Mouse (Mus musculus) heart, embryonic 13.5 days (tissue): ENCODE results near the gene Kng2. TPM values are rescaled to one million over a fixed set of nuclear protein-coding genes. Genes with fewer than 3 reads are reported as not detected.
"Not testable (repeated sequence)": the region's sequence is repeated elsewhere in the genome, so short reads cannot be mapped to it uniquely, and the experiment has no call there.

Experiments
- ATAC-seq: fragments of 200-750 bp; cut with Nextera tagmentation; 2 replicates; pipeline ENCODE4 v1.8.0; 2017; ENCODE audit warnings: moderate TSS enrichment; ENCODE audit not compliant: insufficient number of reproducible peaks, low FRiP score, low TSS enrichment; ENCODE audit errors: extremely low read depth
- H3K27ac ChIP-seq: fragments of 300-500 bp; sonication (generic); replicated peaks from 2 replicates; pipeline ENCODE4 v1.5.1; 2015; ENCODE audit warnings: moderate library complexity, mild to moderate bottlenecking, inconsistent platforms
- H3K27me3 ChIP-seq: fragments of 300-500 bp; sonication (generic); replicated peaks from 2 replicates; pipeline ENCODE4 v1.6.1; 2015; ENCODE audit warnings: mild to moderate bottlenecking, inconsistent platforms
- H3K36me3 ChIP-seq: fragments of 300-500 bp; sonication (generic); 2 replicates; pipeline ENCODE4 v1.6.1; 2015; ENCODE audit warnings: mild to moderate bottlenecking, inconsistent platforms
- H3K4me1 ChIP-seq: fragments of 300-500 bp; sonication (generic); 2 replicates; pipeline ENCODE4 v1.6.1; 2015; ENCODE audit warnings: inconsistent platforms
- H3K4me2 ChIP-seq: fragments of 300-500 bp; sonication (generic); 2 replicates; pipeline ENCODE4 v1.6.1; 2015; ENCODE audit warnings: inconsistent platforms, mild to moderate bottlenecking, moderate library complexity
- H3K4me3 ChIP-seq: fragments of 300-500 bp; sonication (generic); 2 replicates; pipeline ENCODE4 v1.5.1; 2015; ENCODE audit warnings: moderate library complexity, mild to moderate bottlenecking, inconsistent platforms
- H3K9ac ChIP-seq: fragments of 300-500 bp; sonication (generic); 2 replicates; pipeline ENCODE4 v1.6.1; 2015; ENCODE audit warnings: inconsistent platforms, mild to moderate bottlenecking, moderate library complexity
- H3K9me3 ChIP-seq: fragments of 300-500 bp; sonication (generic); 2 replicates; pipeline ENCODE4 v1.6.1; 2016; ENCODE audit warnings: inconsistent platforms
- WGBS: fragments of 180-500 bp; shearing (Covaris S2); methylation state at CpG from one replicate; pipeline ENCODE4 v1.1.7; 2015; ENCODE audit warnings: mixed read lengths; 5-methylcytosine and 5-hydroxymethylcytosine counted together
- polyA plus RNA-seq: library from polyadenylated mRNA; unstranded; fragments of >200 nt; fragmentation: Nextera tagmentation; extraction: Ambion mirVana; gene quantifications from 2 replicates; pipeline ENCODE4 v1.2.1, GENCODE M21; 2015

Gene Kng2
- polyA plus RNA-seq, 1 experiment from 2014 or later = not detected

DNA sequence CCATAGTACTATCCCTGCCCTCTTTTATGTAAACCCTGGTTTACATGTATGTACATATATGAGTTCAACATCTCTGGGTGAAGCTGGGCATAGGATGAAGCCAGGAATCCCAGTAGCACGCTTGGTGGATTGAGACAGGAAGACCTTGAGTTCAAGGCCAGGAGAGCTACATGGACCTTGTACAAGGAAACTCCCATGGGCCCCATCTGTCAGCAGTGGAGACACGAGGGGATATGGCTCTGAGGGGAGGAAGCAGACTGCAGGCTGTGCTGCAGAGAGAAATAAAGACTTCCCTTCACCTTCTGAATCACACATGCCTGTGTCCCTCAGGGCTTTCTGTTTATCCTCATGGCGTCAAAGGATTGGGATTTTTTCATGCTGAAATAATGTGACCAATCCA, 1.9 kb downstream of the Kng2 start:
- H3K36me3 ChIP-seq, H3K4me1 ChIP-seq, H3K4me3 ChIP-seq, H3K9me3 ChIP-seq, H3K4me2 ChIP-seq, H3K27me3 ChIP-seq, H3K9ac ChIP-seq, H3K27ac ChIP-seq, ATAC-seq: not testable (repeated sequence)
- WGBS = 40% methylated on average over 3 of the region's 3 CpGs

GRCm38 (mm10) chr16:23026582-23026981, 2.7 kb downstream of the Kng2 start:
- Histone ChIP-seq H3K4me3 (no peak overlapping the region), H3K36me3 (no peaks in the 10 kb centered on the region), H3K4me1 (peaks cover 7% of the 10 kb centered on the region; the same call in 1 of the 2 replicates), H3K27me3 (no peaks in the 10 kb centered on the region), H3K4me2 (no peak overlapping the region), H3K27ac (no peak overlapping the region), H3K9me3 (no peaks in the 10 kb centered on the region), H3K9ac (no peak overlapping the region)
- ATAC-seq = no peak

DNA sequence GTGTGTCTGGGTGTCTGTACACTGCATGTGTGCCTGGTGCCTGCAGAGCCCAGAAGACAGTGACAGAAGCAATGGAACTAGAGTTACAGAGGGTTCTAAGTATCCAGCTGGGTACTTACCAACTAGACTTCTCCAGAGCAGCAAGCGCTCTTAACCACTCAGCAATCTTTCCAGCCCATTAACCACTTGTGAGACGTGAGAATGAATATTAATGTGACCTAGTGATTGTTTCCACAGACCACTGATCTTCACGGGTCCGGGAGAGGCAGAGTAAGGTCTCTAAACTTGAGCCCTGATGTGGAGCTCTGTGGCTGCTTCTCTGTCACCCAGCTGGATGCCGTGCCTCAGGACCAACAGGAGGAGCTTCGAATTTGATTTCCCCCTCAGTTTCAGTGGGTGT, 4.2 kb downstream of the Kng2 start:
- no peaks in the 10 kb centered on the region for H3K36me3 ChIP-seq
- no peaks in the 10 kb centered on the region for H3K9me3 ChIP-seq
- ATAC-seq = no peak
- no peaks in the 10 kb centered on the region for H3K27me3 ChIP-seq
- H3K4me2 ChIP-seq = no peak overlapping the region
- no peak overlapping the region for H3K9ac ChIP-seq
- H3K4me3 ChIP-seq = no peak overlapping the region
- 60% methylated on average over 6 of the region's 6 CpGs for WGBS
- no peaks in the 10 kb centered on the region for H3K4me1 ChIP-seq
- no peak overlapping the region for H3K27ac ChIP-seq

- H3K36me3 ChIP-seq, H3K9me3 ChIP-seq, H3K27ac ChIP-seq, H3K4me1 ChIP-seq, H3K9ac ChIP-seq, H3K27me3 ChIP-seq, H3K4me2 ChIP-seq, H3K4me3 ChIP-seq, ATAC-seq: not testable (repeated sequence)
- WGBS = 54% methylated on average over 1 of the region's 1 CpGs
Measured at GRCm38 (mm10) chr16:23020571-23020970, 8.7 kb downstream of the Kng2 start.

DNA sequence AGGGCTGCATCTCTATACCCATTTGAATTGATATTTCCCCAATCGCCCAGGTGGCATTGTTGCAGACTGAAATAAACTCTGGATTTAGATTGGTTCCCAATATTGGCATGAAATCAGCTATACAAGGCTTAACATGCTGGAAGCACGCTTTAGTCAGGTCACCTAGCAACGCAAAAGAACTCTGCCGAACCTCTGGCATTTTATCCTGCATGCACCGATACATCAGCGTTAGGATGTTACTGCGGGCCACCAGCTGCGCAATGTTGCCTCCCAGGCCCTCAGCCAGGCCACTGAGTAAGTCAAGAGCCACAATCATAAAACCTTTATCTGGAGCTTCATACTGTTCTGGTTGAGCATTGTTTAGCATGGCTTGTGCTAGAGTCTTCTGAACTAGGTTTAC, 14.6 kb downstream of the Kng2 start:
- ATAC-seq, H3K36me3 ChIP-seq, H3K4me3 ChIP-seq, H3K27ac ChIP-seq, H3K4me2 ChIP-seq, H3K9me3 ChIP-seq, H3K27me3 ChIP-seq, H3K9ac ChIP-seq, H3K4me1 ChIP-seq: not testable (repeated sequence)
- 81% methylated on average over 8 of the region's 8 CpGs for WGBS

- not testable (repeated sequence) for H3K36me3 ChIP-seq, ATAC-seq, H3K4me2 ChIP-seq, H3K4me3 ChIP-seq, H3K4me1 ChIP-seq, H3K27ac ChIP-seq, H3K27me3 ChIP-seq, H3K9ac ChIP-seq, H3K9me3 ChIP-seq
- WGBS = 71% methylated on average over 2 of the region's 2 CpGs
Measured at GRCm38 (mm10) chr16:23013786-23014185, 15.5 kb downstream of the Kng2 start.

GRCm38 (mm10) chr16:22996951-22997350, 32.3 kb downstream of the Kng2 start:
- H3K9ac ChIP-seq, H3K4me3 ChIP-seq, H3K4me1 ChIP-seq, H3K27me3 ChIP-seq, H3K27ac ChIP-seq, ATAC-seq, H3K4me2 ChIP-seq, H3K36me3 ChIP-seq, H3K9me3 ChIP-seq: not testable (repeated sequence)
- 62% methylated on average over 3 of the region's 3 CpGs for WGBS

- whole genome bisulfite sequencing = 53% methylated on average over 1 of the region's 1 CpGs
- H3K4me3 ChIP-seq = no peak overlapping the region
- no peak overlapping the region for H3K9ac ChIP-seq
- no peaks in the 10 kb centered on the region for H3K36me3 ChIP-seq
- no peaks in the 10 kb centered on the region for H3K4me1 ChIP-seq
- ATAC-seq = no peak
- H3K27ac ChIP-seq = no peak overlapping the region
- no peak overlapping the region for H3K4me2 ChIP-seq
- no peaks in the 10 kb centered on the region for H3K27me3 ChIP-seq
- H3K9me3 ChIP-seq = no peaks in the 10 kb centered on the region
Measured at GRCm38 (mm10) chr16:22967383-22968030, 61.8 kb downstream of the Kng2 start.

DNA sequence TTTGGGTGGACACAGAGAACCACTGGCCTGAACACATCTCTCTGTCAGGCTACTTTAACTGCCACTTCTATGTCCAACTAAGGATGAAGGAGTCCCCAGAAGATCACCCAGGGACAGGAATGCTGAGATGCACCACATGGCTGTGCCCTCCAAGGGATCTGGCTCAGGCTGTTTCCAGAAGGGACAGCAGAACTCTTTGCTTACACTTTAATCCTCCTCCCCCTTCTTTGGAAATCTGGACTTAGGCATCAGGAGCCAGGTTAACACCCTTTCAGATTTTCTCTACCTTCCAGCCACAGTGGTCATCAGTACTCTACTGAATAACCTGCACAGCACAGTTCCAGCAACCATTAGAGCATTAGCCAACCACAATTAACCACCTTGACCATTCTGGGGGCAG, 66.0 kb downstream of the Kng2 start:
- Histone ChIP-seq H3K9ac (no peak overlapping the region), H3K36me3 (no peaks in the 10 kb centered on the region), H3K4me2 (no peak overlapping the region), H3K9me3 (no peaks in the 10 kb centered on the region), H3K27ac (no peak overlapping the region), H3K4me1 (no peaks in the 10 kb centered on the region), H3K27me3 (no peaks in the 10 kb centered on the region), H3K4me3 (no peak overlapping the region)
- ATAC-seq = no peak

DNA sequence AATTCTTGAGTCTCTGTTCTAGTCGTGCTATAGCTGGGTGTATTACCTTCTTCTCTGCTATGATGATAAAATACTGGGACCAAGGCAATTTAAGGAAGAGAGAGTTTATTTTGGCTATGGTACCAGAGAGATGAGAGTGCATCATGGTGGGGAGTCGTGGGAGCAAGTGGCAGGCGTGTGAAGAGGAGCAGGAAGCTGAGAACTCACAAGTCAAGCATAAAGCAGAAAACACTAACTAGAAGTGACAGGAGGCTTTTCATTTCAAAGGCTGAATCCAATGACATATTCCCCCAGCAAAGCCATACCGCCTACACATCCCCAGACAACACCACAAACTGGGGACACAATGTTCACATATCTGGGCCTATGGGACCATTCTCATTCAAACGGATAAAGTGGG, 67.0 kb downstream of the Kng2 start:
- H3K27ac ChIP-seq = no peak overlapping the region
- H3K4me2 ChIP-seq = no peak overlapping the region
- no peaks in the 10 kb centered on the region for H3K4me1 ChIP-seq
- H3K36me3 ChIP-seq = no peaks in the 10 kb centered on the region
- H3K27me3 ChIP-seq = no peaks in the 10 kb centered on the region
- no peaks in the 10 kb centered on the region for H3K9me3 ChIP-seq
- 63% methylated on average over 5 of the region's 5 CpGs for WGBS
- H3K4me3 ChIP-seq = no peak overlapping the region
- no peak for ATAC-seq
- no peak overlapping the region for H3K9ac ChIP-seq

DNA sequence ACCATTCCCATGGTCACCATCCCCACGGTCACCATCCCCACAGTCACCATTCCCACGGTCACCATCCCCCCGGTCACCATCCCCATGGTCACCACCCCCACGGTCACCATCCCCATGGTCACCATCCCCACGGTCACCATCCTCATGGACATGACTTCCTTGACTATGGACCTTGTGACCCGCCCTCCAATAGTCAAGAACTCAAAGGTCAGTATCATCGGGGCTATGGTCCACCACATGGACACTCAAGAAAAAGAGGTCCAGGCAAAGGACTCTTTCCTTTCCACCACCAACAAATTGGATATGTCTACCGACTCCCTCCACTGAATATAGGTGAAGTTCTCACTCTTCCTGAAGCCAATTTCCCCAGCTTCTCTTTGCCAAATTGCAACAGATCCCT, 68.2 kb downstream of the Kng2 start:
- 75% methylated on average over 8 of the region's 8 CpGs for WGBS
- Histone ChIP-seq H3K9me3 (no peaks in the 10 kb centered on the region), H3K4me3 (no peak overlapping the region), H3K4me2 (no peak overlapping the region), H3K27ac (no peak overlapping the region), H3K9ac (no peak overlapping the region), H3K27me3 (no peaks in the 10 kb centered on the region), H3K4me1 (no peaks in the 10 kb centered on the region), H3K36me3 (no peaks in the 10 kb centered on the region)
- ATAC-seq = no peak

DNA sequence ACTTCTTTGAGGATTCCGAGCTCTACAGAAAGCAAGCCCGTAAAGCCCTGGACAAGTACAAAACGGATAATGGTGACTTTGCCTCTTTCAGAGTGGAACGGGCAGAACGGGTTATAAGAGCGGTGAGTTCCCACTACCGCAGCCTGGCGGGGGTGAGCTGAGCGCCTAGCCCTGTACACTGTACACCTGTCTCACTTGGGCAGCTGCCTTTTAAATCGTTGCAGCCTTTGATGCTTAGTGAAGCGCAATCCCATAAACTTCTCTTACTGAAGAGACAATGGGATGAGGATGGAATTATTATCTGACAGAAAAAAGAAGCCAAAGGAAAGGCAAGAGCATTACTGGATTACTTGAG, 73.2 kb downstream of the Kng2 start:
- no peak overlapping the region for H3K27ac ChIP-seq
- 78% methylated on average over 11 of the region's 11 CpGs for WGBS

More for the DNA sequence above, 73.2 kb downstream of the Kng2 start:
- ATAC-seq = no peak
- H3K4me1 ChIP-seq = no peaks in the 10 kb centered on the region
- H3K27me3 ChIP-seq = no peaks in the 10 kb centered on the region
- H3K36me3 ChIP-seq = no peaks in the 10 kb centered on the region
- H3K9me3 ChIP-seq = no peaks in the 10 kb centered on the region
- no peak overlapping the region for H3K9ac ChIP-seq
- no peak overlapping the region for H3K4me2 ChIP-seq
- no peak overlapping the region for H3K4me3 ChIP-seq
